Mouse (Mus musculus) embryo, embryonic 11 days (tissue): ENCODE results near the gene Gm6993.

Source experiments
- DNase-seq: peaks from one replicate; pipeline ENCODE4 v3.0.0-alpha.2; 2015

Gene Gm6993

GRCm38 (mm10) chr12:31272012-31272735 is 31.6 kb downstream of the Gm6993 start:
- DNase-seq = peak; percentile 52

GRCm38 (mm10) chr12:31272846-31273245 is 32.3 kb downstream of the Gm6993 start:
- no peak for DNase-seq

- no peak for DNase-seq
Observed at GRCm38 (mm10) chr12:31273646-31274045, 33.1 kb downstream of the Gm6993 start.

DNA sequence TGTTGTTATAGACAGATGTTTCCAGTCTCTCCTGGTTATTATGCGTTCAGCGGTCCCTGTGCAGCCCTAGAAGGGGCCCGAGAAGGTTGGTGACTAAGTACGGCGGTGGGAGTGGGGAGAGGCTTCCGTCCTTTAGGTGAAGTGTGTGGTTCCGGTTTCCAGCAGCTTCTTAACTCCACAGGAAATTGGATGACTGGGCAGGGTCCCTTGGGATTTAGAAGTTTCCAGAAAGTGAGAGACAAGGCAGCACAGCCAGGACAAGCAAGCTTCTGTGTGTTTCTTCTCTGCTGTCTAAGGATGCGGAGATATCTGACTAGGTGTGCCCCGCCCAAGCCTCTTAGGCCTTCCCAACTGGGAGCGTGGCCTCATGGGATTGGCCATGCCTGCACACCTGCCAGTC is 34.8 kb downstream of the Gm6993 start:
- no peak for DNase-seq

DNA sequence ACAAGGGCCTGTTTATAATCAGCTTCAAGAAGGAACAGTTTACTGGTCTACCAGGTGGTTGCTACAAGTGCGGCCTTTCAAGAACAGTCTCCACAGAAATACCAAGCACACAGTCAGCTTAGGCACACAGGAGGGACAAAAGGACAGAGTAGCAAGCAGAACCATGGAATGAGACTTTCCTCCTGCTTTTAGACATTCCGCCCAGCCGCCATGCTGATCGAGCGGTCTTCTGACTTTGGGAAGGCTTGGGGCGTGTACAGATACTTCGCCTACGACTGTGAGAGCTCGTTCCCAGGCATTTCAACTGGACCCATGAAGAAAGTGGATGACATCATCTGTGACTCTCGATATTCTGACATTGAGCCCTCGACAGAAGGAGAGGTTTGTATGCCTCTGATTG is 37.7 kb downstream of the Gm6993 start:
- no peak for DNase-seq

GRCm38 (mm10) chr12:31280318-31280717 is 39.7 kb downstream of the Gm6993 start:
- DNase-seq = no peak

DNA sequence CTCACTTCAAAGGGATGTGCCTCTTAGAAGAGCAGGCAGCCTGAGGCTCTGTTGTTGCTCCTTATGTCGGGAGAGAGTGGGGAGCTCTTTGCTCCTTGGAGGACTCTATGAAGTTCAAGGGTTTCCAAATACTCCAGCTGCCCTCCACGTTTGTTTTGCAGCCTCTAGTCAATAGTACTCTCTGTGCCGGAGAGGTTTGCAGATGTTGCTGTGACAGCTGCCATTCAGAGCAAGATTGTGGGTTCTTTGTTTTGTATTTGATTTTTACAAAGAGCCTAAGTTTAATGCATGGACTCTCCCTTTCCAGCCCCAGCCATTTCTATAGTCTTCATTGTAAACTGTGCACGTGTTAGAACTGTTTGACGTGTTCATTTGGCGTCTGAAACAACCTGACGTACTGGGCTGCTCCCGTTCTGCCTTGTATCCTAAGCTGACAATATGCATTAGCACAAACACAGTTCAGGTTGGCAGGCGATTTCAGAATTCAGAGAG is 40.6 kb downstream of the Gm6993 start:
- DNase-seq = no peak

- no peak for DNase-seq
Observed at GRCm38 (mm10) chr12:31282241-31282640, 41.7 kb downstream of the Gm6993 start.

DNA sequence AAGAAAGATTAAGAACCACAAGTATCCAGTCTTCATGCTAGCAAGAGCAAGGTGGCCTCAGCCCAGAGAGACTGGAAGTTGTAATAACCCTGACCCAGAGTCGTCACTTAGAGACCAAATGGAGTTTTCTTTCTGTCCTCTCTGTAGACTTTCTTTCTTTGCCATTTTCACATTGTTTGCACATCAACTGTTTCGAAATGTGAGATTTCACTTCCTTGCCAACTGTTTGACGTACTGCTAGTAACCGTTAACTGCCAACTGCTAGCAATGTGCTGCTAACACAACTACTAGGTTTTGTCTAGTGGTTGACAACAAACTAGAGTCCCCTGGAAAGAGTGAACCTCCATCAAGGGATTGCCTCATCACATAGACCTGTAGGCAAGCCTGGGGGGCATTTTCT is 42.6 kb downstream of the Gm6993 start:
- DNase-seq = no peak

DNA sequence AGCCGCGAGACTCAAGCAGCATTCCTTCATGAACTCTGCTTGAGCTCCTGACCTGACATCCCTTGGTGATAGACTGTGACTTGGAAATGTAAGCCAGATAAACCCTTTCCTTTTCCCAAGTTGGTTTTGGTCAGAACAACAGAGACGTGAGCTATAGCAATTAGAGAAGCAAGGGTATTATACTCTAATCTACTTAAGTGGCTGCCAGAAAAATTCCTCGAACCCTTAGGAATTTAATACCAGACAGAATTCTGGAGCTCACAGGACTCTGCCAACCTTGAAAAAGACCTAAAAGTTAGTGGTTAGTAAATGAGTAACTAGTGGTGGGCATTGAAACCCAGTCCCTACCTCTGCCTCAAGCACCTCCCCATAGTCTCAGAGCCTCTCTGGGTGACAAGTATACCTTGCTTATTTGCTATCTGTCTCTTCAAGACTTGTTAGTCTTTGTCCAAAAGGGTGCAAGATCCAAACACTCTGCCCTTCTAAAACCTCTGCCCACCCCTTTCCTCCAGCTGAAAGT is 43.1 kb downstream of the Gm6993 start:
- DNase-seq = no peak

DNA sequence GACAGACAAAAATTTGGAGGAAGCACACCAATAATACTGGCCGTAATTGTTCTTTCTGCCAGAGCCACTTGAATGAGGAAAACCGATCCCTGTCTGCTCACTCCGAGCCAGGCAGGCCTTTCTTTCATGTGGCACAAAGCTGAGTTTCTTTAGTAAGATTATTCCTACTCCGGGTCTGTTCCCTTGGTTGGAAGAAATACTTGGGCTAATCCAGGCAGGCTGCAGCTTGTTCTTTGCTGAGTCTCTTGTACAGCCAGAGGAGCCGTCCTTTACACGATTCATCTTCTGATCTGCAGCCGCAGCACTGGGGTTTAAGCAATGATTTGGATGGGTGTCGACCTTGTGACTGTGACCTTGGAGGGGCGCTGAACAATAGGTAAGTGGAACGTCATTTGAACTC is 48.5 kb downstream of the Gm6993 start:
- DNase-seq = no peak
